Mouse (Mus musculus): ENCODE data around the gene Spata6. TPM values are rescaled to one million over a fixed set of nuclear protein-coding genes. Genes with fewer than 3 reads are reported as not detected.

Spata6 gene
- polyA plus RNA-seq (2017; shearing (Covaris generic)): 10 to 100 TPM; 37.8 to 45.8 TPM

DNA sequence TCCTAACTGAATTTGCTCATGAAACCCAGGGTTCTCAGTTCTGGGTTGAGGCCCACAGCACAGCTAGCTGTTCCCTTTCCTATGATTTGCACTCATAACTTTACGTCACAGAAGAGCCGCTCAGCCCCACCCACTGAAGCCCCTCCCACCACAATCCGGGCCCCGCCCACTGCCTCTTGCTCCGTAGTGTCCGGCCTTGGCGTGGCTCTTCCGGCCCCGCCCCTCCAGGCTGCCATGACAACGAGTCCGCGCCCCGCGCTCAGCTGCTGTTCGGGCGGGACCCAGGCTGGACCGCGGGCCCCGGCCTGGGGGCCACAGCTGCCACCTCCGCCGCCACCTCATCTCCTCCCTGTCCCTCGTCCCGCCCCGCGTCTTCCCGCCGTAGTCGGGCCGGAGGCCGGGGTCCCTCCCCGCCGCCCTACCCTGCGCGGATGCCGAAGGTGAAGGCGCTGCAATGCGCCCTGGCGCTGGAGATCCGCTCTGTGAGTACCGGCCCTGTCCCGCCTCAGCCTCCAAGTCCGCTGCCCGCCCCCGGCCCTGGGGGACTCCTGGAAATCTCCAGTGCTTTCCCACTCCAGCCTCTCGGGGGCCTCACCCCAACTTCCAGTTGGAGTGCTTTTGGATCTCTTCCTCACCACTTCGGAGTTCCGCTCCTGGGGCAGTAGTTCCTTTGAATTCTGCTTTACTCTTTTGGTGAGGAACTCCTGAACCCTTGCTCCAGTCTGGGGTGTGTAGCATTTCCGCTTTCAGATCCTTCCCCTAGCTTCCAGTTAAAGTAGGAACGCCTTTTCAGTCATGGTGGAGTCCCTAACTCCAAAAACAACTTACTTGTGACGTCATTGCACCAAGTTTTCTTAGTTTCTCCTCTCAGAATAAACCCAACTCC is at the start of gene Spata6:
Spata6 (plus strand) TSS at position 209 of the 886 bp plus-strand sequence.

Other genes starting within 250 kb of the Spata6 start
- gene Slc5a9, start 182.9 kb downstream of the Spata6 start, polyA plus RNA-seq (2017; shearing (Covaris generic)): under 1 TPM; 0.39 to 0.42 TPM
- gene Skint8, start 199.4 kb downstream of the Spata6 start, polyA plus RNA-seq (2017; shearing (Covaris generic)): under 1 TPM in 1 of 2 experiments, not detected in 1; 0.33 TPM